ENCODE assay signal across 8 mouse cellular contexts in genomic region chr11:96003969-96004792, GRCm38 (mm10). TPM values are rescaled to one million over a fixed set of nuclear protein-coding genes. Genes with fewer than 3 reads are reported as not detected.
A peak's percentile ranks its signal among the peaks of the same experiment; 100 is the strongest.
DNase-seq lines count a peak whose midpoint lies in the region; ATAC-seq lines count a peak whose summit lies in the region.

No protein-coding gene starts in this region.

- ATAC-seq in limb, embryonic 15.5 days (ENCODE audit: insufficient number of reproducible peaks, low FRiP score, low TSS enrichment, low read depth), result no peak

- H3K27me3 ChIP-seq in limb, embryonic 15.5 days, result peaks cover 7% of the 10 kb centered on the region; the same call in 1 of the 2 replicates

- peak overlapping the region; percentile 87 for H3K9ac ChIP-seq in limb, embryonic 15.5 days

- H3K36me3 ChIP-seq in limb, embryonic 15.5 days, result no peaks in the 10 kb centered on the region

- peak overlapping the region; percentile 96 for H3K4me2 ChIP-seq in limb, embryonic 15.5 days

- H3K4me1 ChIP-seq in limb, embryonic 15.5 days, result peaks cover 41% of the 10 kb centered on the region

- peak overlapping the region; percentile 95 for H3K27ac ChIP-seq in limb, embryonic 15.5 days

- peak; percentile 58 for DNase-seq in adrenal gland, postnatal 10 days
- no peak for DNase-seq in adrenal gland, postnatal 14 days
- peak; percentile 19 for DNase-seq in urinary bladder, postnatal 25 days (ENCODE audit: low spot score)
- no peak for DNase-seq in urinary bladder, adult 2 months (ENCODE audit: low spot score)
- DNase-seq in yolk sac, embryonic 10.5 days (ENCODE audit: low spot score), result peak; percentile 40
- DNase-seq in cerebellum, adult 8-10 months, result no peak
- DNase-seq in spleen, postnatal 4 days (ENCODE audit: low spot score in 2 of 2), result no peak

- under 1% methylated on average over 31 of the region's 32 CpGs for WGBS in limb, embryonic 15.5 days

- H3K9me3 ChIP-seq in limb, embryonic 15.5 days, result no peaks in the 10 kb centered on the region

- H3K4me3 ChIP-seq in limb, embryonic 15.5 days, result peak overlapping the region; percentile 76

RNA-seq across cellular contexts. Expression of gene Igf2bp1, which starts 1.6 kb away (rescaled TPM):
- 1 to 10 TPM; 4.3 to 6.4 TPM for total RNA-seq in adrenal gland, postnatal 10 days (2021)
- total RNA-seq in adrenal gland, postnatal 14 days (2021), result 5.0 and 8.4 TPM in 2 replicates
- 0.33 and 0.41 TPM in 2 replicates for polyA plus RNA-seq in urinary bladder, adult 2 months (2012; rRNA removed)
- polyA plus RNA-seq in limb, embryonic 15.5 days (2015; fragmentation: Nextera tagmentation; extraction: Ambion mirVana), result 38.8 and 41.4 TPM in 2 replicates

RNA-seq across cellular contexts. Expression of gene Gip, which starts 20.2 kb away (rescaled TPM):
- not detected for total RNA-seq in adrenal gland, postnatal 10 days (2021)
- total RNA-seq in adrenal gland, postnatal 14 days (2021), result not detected in 2 replicates
- polyA plus RNA-seq in urinary bladder, adult 2 months (2012; rRNA removed), result not detected in 2 replicates
- not detected in 2 replicates for polyA plus RNA-seq in limb, embryonic 15.5 days (2015; fragmentation: Nextera tagmentation; extraction: Ambion mirVana)

RNA-seq across cellular contexts. Expression of gene Snf8, which starts 30.5 kb away (rescaled TPM):
- total RNA-seq in adrenal gland, postnatal 10 days (2021), result 10 to 100 TPM; 68.5 to 72.3 TPM
- 77.7 and 79.2 TPM in 2 replicates for total RNA-seq in adrenal gland, postnatal 14 days (2021)
- polyA plus RNA-seq in urinary bladder, adult 2 months (2012; rRNA removed), result 50.3 and 53.7 TPM in 2 replicates
- polyA plus RNA-seq in limb, embryonic 15.5 days (2015; fragmentation: Nextera tagmentation; extraction: Ambion mirVana), result 89.0 and 99.0 TPM in 2 replicates

Comparison
In these comparisons a context has a peak if more than half of its experiments do, and no peak if none do; other contexts are left out.
1. DNase-seq: peak in adrenal gland, postnatal 10 days (single experiment), urinary bladder, postnatal 25 days (single experiment) and yolk sac, embryonic 10.5 days (single experiment); none in adrenal gland, postnatal 14 days (single experiment), urinary bladder, adult 2 months (single experiment), cerebellum, adult 8-10 months (single experiment) and spleen, postnatal 4 days (0 of 2).